Mouse (Mus musculus) ES-E14 (cell line): ENCODE measurements around the gene Arhgef11. TPM values are rescaled to one million over a fixed set of nuclear protein-coding genes. Genes with fewer than 3 reads are reported as not detected.

ENCODE experiments used
- DNase-seq: peaks from one replicate; pipeline ENCODE4 v3.0.0-alpha.2; 2013; ENCODE audit warnings: low read depth, low spot score
- H3K27ac ChIP-seq: 2 replicates; pipeline ENCODE4 v1.5.1; 2012; ENCODE audit warnings: low read depth, mild to moderate bottlenecking, low read length, moderate library complexity, mixed read lengths; ENCODE audit not compliant: poor library complexity, insufficient read depth, severe bottlenecking
- H3K36me3 ChIP-seq: 2 replicates; pipeline ENCODE4 v1.6.1; 2012; ENCODE audit warnings: mild to moderate bottlenecking, low read length, moderate library complexity, mixed read lengths; ENCODE audit not compliant: control insufficient read depth, poor library complexity, insufficient read depth, severe bottlenecking
- H3K4me1 ChIP-seq, 2 experiments: fragments of 150-350 bp in 1 of 2; sonication (generic) in 1 of 2; 2 replicates each; pipeline ENCODE4 v1.6.1; 2012; ENCODE audit warnings: low read length in 2 of 2, mild to moderate bottlenecking in 1 of 2, mixed read lengths in 1 of 2; ENCODE audit not compliant: control insufficient read depth in 2 of 2, insufficient read depth in 2 of 2, poor library complexity in 1 of 2
- H3K4me3 ChIP-seq, 2 experiments: fragments of 150-350 bp in 1 of 2; sonication (generic) in 1 of 2; 2 replicates each; pipeline ENCODE4 v1.5.1; 2012; ENCODE audit warnings: low read length in 2 of 2, low read depth in 1 of 2, mild to moderate bottlenecking in 1 of 2, mixed read lengths in 1 of 2; ENCODE audit not compliant: insufficient read depth in 1 of 2, poor library complexity in 1 of 2, severe bottlenecking in 1 of 2
- H3K9ac ChIP-seq: 2 replicates; pipeline ENCODE4 v1.6.1; 2012; ENCODE audit warnings: low read depth, mild to moderate bottlenecking, low read length, mixed read lengths; ENCODE audit not compliant: poor library complexity, insufficient read depth, severe bottlenecking
- H3K9me3 ChIP-seq: fragments of 150-350 bp; sonication (generic); 2 replicates; pipeline ENCODE4 v1.6.1; 2012; ENCODE audit warnings: low read depth, mild to moderate bottlenecking, low read length; ENCODE audit not compliant: control insufficient read depth, insufficient read depth
- CHD2 ChIP-seq: IDR thresholded peaks from 2 replicates; pipeline ENCODE4 v1.6.1; 2014; ENCODE audit warnings: mild to moderate bottlenecking, low read depth, low read length, inconsistent platforms
- HCFC1 ChIP-seq: IDR thresholded peaks from 2 replicates; pipeline ENCODE4 v1.6.1; 2012; ENCODE audit warnings: low read length, inconsistent platforms, borderline replicate concordance; ENCODE audit not compliant: insufficient read depth
- MAFK ChIP-seq: IDR thresholded peaks from 2 replicates; pipeline ENCODE4 v1.6.1; 2014; ENCODE audit warnings: mild to moderate bottlenecking, low read depth, low read length, inconsistent platforms; ENCODE audit not compliant: insufficient read depth
- ZC3H11A ChIP-seq: IDR thresholded peaks from 2 replicates; pipeline ENCODE4 v1.6.1; 2012; ENCODE audit warnings: low read depth, mild to moderate bottlenecking, inconsistent platforms, low read length, borderline replicate concordance
- ZNF384 ChIP-seq: IDR thresholded peaks from 2 replicates; pipeline ENCODE4 v1.6.1; 2012; ENCODE audit warnings: low read depth, low read length, inconsistent platforms
- in situ Hi-C, 2 experiments: fragments of 600-800 bp; cut with MboI; formaldehyde crosslinking; loops; one replicate each; pipeline ENCODE4 v1.15.1; 2025; ENCODE audit warnings: low sequenced_read_pairs in 2 of 2, inconsistent platforms in 1 of 2; ENCODE audit not compliant: unreplicated experiment in 2 of 2
- total RNA-seq: library from RNA; depleted of rRNA; stranded (reverse); fragments of 300-350 nt; gene quantifications from 2 replicates; pipeline ENCODE4 v1.2.3, GENCODE M21; 2012

Arhgef11 gene
- total RNA-seq, 1 experiment = 14.1 TPM

DNA sequence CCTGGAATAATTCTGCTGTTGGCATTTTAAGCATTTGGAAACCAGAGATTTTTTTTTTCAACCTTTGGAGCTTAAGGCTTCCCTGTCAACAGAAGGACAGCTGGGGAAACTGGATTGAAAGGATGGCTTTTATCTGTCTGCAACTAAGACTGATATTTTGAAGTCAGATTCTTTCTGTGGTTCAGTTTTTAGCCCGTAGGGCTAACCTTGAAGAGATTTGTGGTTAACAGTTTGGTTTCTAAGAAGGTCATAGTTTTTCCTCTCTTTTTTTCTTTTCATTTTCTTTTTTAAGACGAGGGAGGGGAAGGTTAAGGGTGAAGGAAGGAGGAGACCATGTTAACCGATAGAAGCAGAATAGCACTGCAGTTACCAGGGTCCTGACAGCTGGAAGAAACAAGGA lies 881 bp downstream of the Arhgef11 start:
- in situ Hi-C loops = no loop called here
- no peak overlapping the region for H3K27ac ChIP-seq

DNA sequence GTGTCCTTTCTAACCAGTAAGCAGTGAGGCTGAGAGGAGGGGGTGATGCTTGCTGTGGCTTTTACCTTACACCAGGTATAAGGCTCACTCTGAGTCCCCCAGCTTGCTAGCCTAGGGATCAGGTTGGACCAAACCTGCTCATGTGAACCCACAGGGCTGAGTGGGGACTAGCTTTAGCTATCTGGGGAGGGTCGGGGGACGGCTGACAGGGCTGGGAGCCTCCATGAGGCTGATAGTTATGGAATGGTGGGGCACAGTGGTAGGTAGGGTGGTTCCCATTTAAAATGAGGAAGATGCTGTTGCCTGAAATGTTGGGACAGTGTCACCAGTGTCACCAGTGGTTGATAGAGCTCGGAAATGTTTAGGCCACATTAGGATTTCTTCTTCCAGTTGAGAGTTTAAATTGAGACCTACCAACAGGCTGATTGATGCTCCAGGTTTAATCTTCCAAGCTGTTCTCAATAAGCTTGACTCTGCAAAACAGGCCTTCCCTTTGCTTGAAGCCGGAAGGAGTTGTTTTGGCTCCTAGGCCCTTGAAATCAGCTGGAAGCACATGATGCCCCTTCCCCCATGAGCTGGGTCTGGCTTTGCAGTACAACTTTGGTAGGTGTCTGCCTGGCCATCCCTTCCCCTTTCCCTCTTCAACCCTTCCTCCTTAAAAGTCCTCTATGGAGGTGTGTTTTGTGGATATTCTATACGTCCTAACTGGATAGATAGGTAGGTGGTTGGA lies 1.8 kb downstream of the Arhgef11 start:
- no peak for DNase-seq
- no peak overlapping the region for H3K27ac ChIP-seq
- no peaks in the 10 kb centered on the region for H3K36me3 ChIP-seq
- H3K4me1 ChIP-seq = peaks cover 0 to 11% of the 10 kb centered on the region in 2 experiments; a peak in 1 of 4 replicates
- 0 out of 2 replicates have a peak overlapping the region, but pooled peaks have one; percentile 14 for H3K9ac ChIP-seq
- no peak overlapping the region for H3K4me3 ChIP-seq
- no peaks in the 10 kb centered on the region for H3K9me3 ChIP-seq
- in situ Hi-C loops = no loop called here
- no peak for TF ChIP-seq CHD2

More for the DNA sequence above, 881 bp downstream of the Arhgef11 start:
- TF ChIP-seq HCFC1 = no peak
- no peak for TF ChIP-seq MAFK
- TF ChIP-seq ZC3H11A = no peak
- TF ChIP-seq ZNF384 = no peak
- no peak for TF ChIP-seq CHD2
- Histone ChIP-seq H3K36me3 (no peaks in the 10 kb centered on the region), H3K4me3 (peak overlapping the region in 1 of 2 experiments; percentile 97; a peak in 2 of 4 replicates), H3K9me3 (no peaks in the 10 kb centered on the region), H3K9ac (peak overlapping the region; percentile 43; the same call in 1 of the 2 replicates), H3K4me1 (peaks cover 0 to 11% of the 10 kb centered on the region in 2 experiments; a peak in 1 of 4 replicates)
- DNase-seq = no peak

DNA sequence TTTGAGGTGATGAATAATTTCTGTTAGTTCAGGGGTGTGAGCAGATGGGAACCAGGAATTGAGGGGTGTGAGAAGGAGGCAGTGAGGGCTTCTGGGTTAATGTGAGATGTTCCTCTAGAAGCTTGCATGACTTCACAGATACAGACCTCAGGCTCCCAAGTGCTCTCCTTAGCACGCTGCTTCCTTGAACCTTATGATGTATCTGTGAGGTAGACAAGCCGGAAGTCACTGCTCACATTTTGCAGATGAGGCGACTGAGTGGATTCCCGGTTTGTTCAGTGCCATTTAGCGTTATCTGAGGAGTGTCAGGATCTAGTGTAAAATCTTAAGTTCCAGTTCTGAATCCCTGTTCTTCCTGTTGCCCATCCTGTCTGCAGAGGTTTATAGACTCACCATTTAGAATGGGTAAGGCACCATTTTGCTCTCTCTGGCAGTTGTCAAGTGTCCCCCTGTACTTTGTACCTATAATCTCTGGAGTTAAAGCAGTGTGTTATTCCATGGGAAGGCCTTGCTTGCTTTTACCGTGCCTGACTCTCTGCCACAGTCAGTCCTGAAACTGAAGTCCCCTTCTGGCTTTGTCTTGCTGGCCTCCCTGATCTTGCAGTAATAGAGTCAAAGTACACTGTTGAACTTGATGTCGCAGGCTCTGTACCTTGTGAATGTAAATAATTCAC lies 3.0 kb downstream of the Arhgef11 start:
- no peak overlapping the region for H3K9ac ChIP-seq
- H3K4me3 ChIP-seq = no peak overlapping the region
- no peak overlapping the region for H3K27ac ChIP-seq
- H3K36me3 ChIP-seq = no peaks in the 10 kb centered on the region
- TF ChIP-seq ZNF384 (0 out of 2 replicates have a peak, but pooled peaks have one; percentile 18), ZC3H11A (no peak), MAFK (no peak), CHD2 (no peak)
- no peaks in the 10 kb centered on the region for H3K9me3 ChIP-seq
- peaks cover 0 to 11% of the 10 kb centered on the region in 2 experiments; a peak in 1 of 4 replicates for H3K4me1 ChIP-seq
- DNase-seq = no peak
- in situ Hi-C loops = no loop called here

DNA sequence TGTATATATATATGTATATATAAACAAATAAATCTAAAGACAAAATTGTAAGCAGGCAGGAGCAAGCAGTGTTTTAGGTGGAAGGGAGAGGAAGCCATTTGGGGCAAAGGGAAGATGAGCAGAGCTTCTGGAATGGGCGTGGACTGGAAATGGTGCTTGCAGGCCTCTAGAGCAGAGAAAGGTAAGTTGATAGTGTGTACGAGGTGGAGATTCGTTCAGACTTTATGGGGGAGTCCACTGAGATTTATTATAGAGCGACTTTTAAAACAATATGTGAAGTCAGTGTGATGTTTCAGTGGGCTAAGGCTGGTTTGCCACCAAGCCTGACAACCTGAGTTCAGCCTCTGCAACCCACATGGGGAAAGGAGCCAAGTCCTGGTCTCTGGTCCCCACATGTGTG lies 7.5 kb downstream of the Arhgef11 start:
- DNase-seq = no peak
- no peak overlapping the region for H3K27ac ChIP-seq
- in situ Hi-C loops = no loop called here
- H3K4me1 ChIP-seq = 0 out of 4 replicates have a peak, but pooled peaks cover 0 to 3% of the 10 kb centered on the region in 2 experiments
- H3K9ac ChIP-seq = no peak overlapping the region
- TF ChIP-seq HCFC1 = no peak
- TF ChIP-seq ZC3H11A = no peak
- no peaks in the 10 kb centered on the region for H3K36me3 ChIP-seq
- H3K4me3 ChIP-seq = no peak overlapping the region
- H3K9me3 ChIP-seq = no peaks in the 10 kb centered on the region
